Mouse (Mus musculus): ENCODE data around the gene Ankrd23. TPM values are rescaled to one million over a fixed set of nuclear protein-coding genes. Genes with fewer than 3 reads are reported as not detected.

Ankrd23 gene
- polyA plus RNA-seq, 1 experiment from 2014 or later: 16.3 TPM

GRCm38 (mm10) chr1:36497312-36497711 is 39.4 kb downstream of the Ankrd23 start:
- H3K36me3 ChIP-seq: peaks cover 22% of the 10 kb centered on the region
- H3K4me3 ChIP-seq: no peak overlapping the region
- peaks cover 2% of the 10 kb centered on the region; the same call in 1 of the 2 replicates for H3K4me1 ChIP-seq (replicated peaks)
- peak overlapping the region; percentile 39; the same call in 1 of the 2 replicates for H3K9ac ChIP-seq
- H3K9me3 ChIP-seq: no peaks in the 10 kb centered on the region
- no peak for ATAC-seq (ENCODE audit: low FRiP score)
- no peak overlapping the region for H3K27ac ChIP-seq
- WGBS: 73% methylated on average over 2 of the region's 2 CpGs
- no peak overlapping the region for H3K4me2 ChIP-seq
- H3K27me3 ChIP-seq: no peaks in the 10 kb centered on the region

DNA sequence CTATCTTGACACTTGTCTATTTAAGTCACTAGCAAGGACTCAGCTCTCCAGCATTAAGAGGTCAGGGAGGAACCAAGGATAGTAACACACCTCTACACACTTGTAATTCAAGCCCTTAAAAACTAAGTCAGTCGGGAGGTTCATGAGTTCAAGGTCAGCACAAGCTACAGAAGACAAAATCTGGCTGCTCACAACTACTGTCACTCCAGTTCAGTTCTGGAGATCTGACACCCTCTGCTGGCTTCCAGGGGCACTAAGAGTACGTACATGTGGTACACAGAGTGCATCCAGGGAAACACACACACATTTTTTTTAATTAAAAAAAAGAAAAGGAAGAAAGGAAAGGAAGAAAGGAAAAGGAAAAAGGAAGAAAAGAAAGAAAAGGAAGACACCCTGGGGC is 40.0 kb downstream of the Ankrd23 start:
- Histone ChIP-seq H3K9me3 (no peaks in the 10 kb centered on the region), H3K4me2 (no peak overlapping the region), H3K4me1 (replicated peaks) (peaks cover 3% of the 10 kb centered on the region; the same call in 1 of the 2 replicates), H3K27me3 (no peaks in the 10 kb centered on the region), H3K4me3 (no peak overlapping the region), H3K27ac (no peak overlapping the region), H3K36me3 (peaks cover 22% of the 10 kb centered on the region), H3K9ac (no peak overlapping the region)
- no peak for ATAC-seq (ENCODE audit: low FRiP score)
- 70% methylated on average over 2 of the region's 2 CpGs for WGBS

- no peak overlapping the region for H3K9ac ChIP-seq
- 69% methylated on average over 6 of the region's 6 CpGs for WGBS
- no peak overlapping the region for H3K4me2 ChIP-seq
- ATAC-seq (ENCODE audit: low FRiP score): no peak
- no peaks in the 10 kb centered on the region for H3K9me3 ChIP-seq
- H3K27ac ChIP-seq: no peak overlapping the region
- H3K36me3 ChIP-seq: peaks cover under 1% of the 10 kb centered on the region; the same call in 1 of the 2 replicates
- H3K4me1 ChIP-seq (replicated peaks): peaks cover 6% of the 10 kb centered on the region; the same call in 1 of the 2 replicates
- no peaks in the 10 kb centered on the region for H3K27me3 ChIP-seq
- no peak overlapping the region for H3K4me3 ChIP-seq
Observed at GRCm38 (mm10) chr1:36493299-36493698, 43.4 kb downstream of the Ankrd23 start.

DNA sequence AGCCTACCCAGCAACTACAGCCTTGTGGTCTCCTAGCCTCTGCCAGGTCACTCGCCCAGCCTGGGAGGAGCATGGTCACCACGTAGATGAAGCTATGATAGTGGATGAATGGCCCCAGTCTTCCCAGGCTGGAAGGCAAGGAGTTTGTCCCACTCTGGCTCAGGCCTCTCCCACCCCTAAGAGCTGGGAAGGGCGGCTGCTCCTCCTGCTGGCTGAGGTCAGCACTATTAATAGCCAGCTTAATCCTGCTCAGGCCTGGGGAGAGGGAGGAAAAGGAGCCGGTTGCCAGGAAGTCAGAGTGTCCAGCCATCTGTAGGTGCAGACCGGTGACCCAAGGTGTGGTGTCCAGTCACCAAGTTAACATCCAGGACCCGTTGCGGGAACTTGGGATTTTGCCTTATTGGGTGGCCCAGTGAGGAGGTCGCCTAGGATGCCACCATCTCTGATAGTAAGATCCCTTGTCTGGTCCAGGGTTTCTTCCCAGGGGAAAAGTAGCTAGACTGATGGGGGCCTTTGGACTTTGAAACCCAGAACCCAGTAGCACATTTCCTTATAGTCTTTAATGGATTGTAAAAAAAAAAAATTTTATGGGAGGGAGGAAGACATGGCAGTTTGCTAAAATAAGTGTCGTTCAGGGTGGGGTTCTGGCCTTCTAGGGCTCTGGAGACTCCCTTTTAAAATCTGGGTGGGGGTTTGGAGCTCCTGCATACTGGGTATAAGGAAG is 44.1 kb downstream of the Ankrd23 start:
- H3K4me3 ChIP-seq: no peak overlapping the region
- H3K9me3 ChIP-seq: no peaks in the 10 kb centered on the region
- H3K4me1 ChIP-seq (replicated peaks): peaks cover 6% of the 10 kb centered on the region; the same call in 1 of the 2 replicates
- H3K36me3 ChIP-seq: no peaks in the 10 kb centered on the region
- no peak overlapping the region for H3K4me2 ChIP-seq
- H3K9ac ChIP-seq: 0 out of 2 replicates have a peak overlapping the region, but pooled peaks have one; percentile 29
- H3K27me3 ChIP-seq: no peaks in the 10 kb centered on the region
- WGBS: 57% methylated on average over 9 of the region's 9 CpGs
- no peak overlapping the region for H3K27ac ChIP-seq
- 0 out of 2 replicates have a peak, but pooled peaks have one; percentile 13 for ATAC-seq (ENCODE audit: low FRiP score)

- Histone ChIP-seq H3K4me1 (replicated peaks) (peaks cover 11% of the 10 kb centered on the region; the same call in 1 of the 2 replicates), H3K9ac (no peak overlapping the region), H3K9me3 (no peaks in the 10 kb centered on the region), H3K4me3 (no peak overlapping the region), H3K4me2 (no peak overlapping the region), H3K27me3 (no peaks in the 10 kb centered on the region), H3K36me3 (no peaks in the 10 kb centered on the region), H3K27ac (no peak overlapping the region)
- 59% methylated on average over 6 of the region's 6 CpGs for WGBS
- ATAC-seq (ENCODE audit: low FRiP score): no peak
Observed at GRCm38 (mm10) chr1:36489661-36490060, 47.0 kb downstream of the Ankrd23 start.

- Histone ChIP-seq H3K9ac (no peak overlapping the region), H3K9me3 (no peaks in the 10 kb centered on the region), H3K4me1 (replicated peaks) (peaks cover 12% of the 10 kb centered on the region), H3K4me3 (no peak overlapping the region), H3K4me2 (no peak overlapping the region), H3K27me3 (no peaks in the 10 kb centered on the region), H3K27ac (no peak overlapping the region), H3K36me3 (no peaks in the 10 kb centered on the region)
- no peak for ATAC-seq (ENCODE audit: low FRiP score)
- 57% methylated on average over 9 of the region's 9 CpGs for WGBS
Observed at GRCm38 (mm10) chr1:36487111-36487510, 49.6 kb downstream of the Ankrd23 start.

- WGBS: 79% methylated on average over 7 of the region's 7 CpGs
- H3K27me3 ChIP-seq: no peaks in the 10 kb centered on the region
- no peak overlapping the region for H3K4me2 ChIP-seq
- H3K4me3 ChIP-seq: no peak overlapping the region
- no peaks in the 10 kb centered on the region for H3K9me3 ChIP-seq
- H3K27ac ChIP-seq: no peak overlapping the region
- H3K36me3 ChIP-seq: no peaks in the 10 kb centered on the region
- peaks cover 12% of the 10 kb centered on the region for H3K4me1 ChIP-seq (replicated peaks)
- no peak overlapping the region for H3K9ac ChIP-seq
- no peak for ATAC-seq (ENCODE audit: low FRiP score)
Observed at GRCm38 (mm10) chr1:36485080-36485479, 51.6 kb downstream of the Ankrd23 start.

DNA sequence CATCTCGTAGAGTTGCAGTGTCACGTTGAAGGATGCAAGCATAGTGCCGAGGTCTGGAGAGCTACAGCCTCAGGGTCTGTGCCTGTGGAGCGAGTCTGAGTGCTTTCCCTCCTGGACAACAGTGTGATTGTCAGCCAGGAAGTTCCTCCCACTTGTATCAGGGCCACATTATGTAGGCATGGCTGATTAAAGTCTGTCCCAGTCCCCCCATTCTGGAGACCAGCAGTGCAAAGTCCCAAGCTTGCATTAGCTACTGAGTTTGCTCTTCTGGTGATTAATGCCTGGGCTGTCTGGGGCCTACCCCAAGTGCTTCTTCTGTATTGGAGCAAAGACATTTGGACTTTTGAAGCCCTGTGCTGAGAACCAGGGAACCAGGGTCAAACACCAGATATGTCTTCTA is 52.9 kb downstream of the Ankrd23 start:
- Histone ChIP-seq H3K36me3 (no peaks in the 10 kb centered on the region), H3K27me3 (no peaks in the 10 kb centered on the region), H3K4me2 (no peak overlapping the region), H3K9ac (no peak overlapping the region), H3K9me3 (no peaks in the 10 kb centered on the region), H3K4me1 (replicated peaks) (peaks cover 10% of the 10 kb centered on the region), H3K27ac (no peak overlapping the region), H3K4me3 (no peak overlapping the region)
- 72% methylated on average over 4 of the region's 4 CpGs for WGBS
- no peak for ATAC-seq (ENCODE audit: low FRiP score)

Small RNA genes lying within 50 kb of the gene (microRNA-seq; reads per million reads assigned to microRNA genes)
- not detected for gene Gm47280

Other genes with a start within 250 kb of the Ankrd23 start
- gene Arid5a, start 229.2 kb downstream of the Ankrd23 start, polyA plus RNA-seq (2015; fragmentation: Nextera tagmentation; extraction: Ambion mirVana): 3.8 and 4.0 TPM in 2 replicates
- 35.9 and 38.3 TPM in 2 replicates for gene Kansl3, start 167.7 kb downstream of the Ankrd23 start, polyA plus RNA-seq (2015; fragmentation: Nextera tagmentation; extraction: Ambion mirVana)
- gene Fer1l5, start 164.6 kb downstream of the Ankrd23 start, polyA plus RNA-seq (2015; fragmentation: Nextera tagmentation; extraction: Ambion mirVana): 1.6 and 2.5 TPM in 2 replicates
- 70.4 and 71.1 TPM in 2 replicates for gene Lman2l, start 91.6 kb downstream of the Ankrd23 start, polyA plus RNA-seq (2015; fragmentation: Nextera tagmentation; extraction: Ambion mirVana)
- gene Cnnm4, start 65.3 kb downstream of the Ankrd23 start, polyA plus RNA-seq (2015; fragmentation: Nextera tagmentation; extraction: Ambion mirVana): 8.9 and 9.7 TPM in 2 replicates
- 4.2 and 5.1 TPM in 2 replicates for gene Cnnm3, start 25.0 kb downstream of the Ankrd23 start, polyA plus RNA-seq (2015; fragmentation: Nextera tagmentation; extraction: Ambion mirVana)
- gene Gm42417, start 2.5 kb upstream of the Ankrd23 start, polyA plus RNA-seq (2015; fragmentation: Nextera tagmentation; extraction: Ambion mirVana): 0.43 TPM in 1 of 2 replicates, not detected in the other
- gene Ankrd39, start 10.6 kb upstream of the Ankrd23 start, polyA plus RNA-seq (2015; fragmentation: Nextera tagmentation; extraction: Ambion mirVana): 22.4 TPM in 2 replicates
- gene Sema4c, start 21.5 kb upstream of the Ankrd23 start, polyA plus RNA-seq (2015; fragmentation: Nextera tagmentation; extraction: Ambion mirVana): 28.3 and 31.8 TPM in 2 replicates
- 0.27 and 0.32 TPM in 2 replicates for gene Fam178b, start 146.3 kb upstream of the Ankrd23 start, polyA plus RNA-seq (2015; fragmentation: Nextera tagmentation; extraction: Ambion mirVana)
- 619 and 648 TPM in 2 replicates for gene Cox5b, start 154.6 kb upstream of the Ankrd23 start, polyA plus RNA-seq (2015; fragmentation: Nextera tagmentation; extraction: Ambion mirVana)
- 0.43 and 0.57 TPM in 2 replicates for gene 4933424G06Rik, start 173.3 kb upstream of the Ankrd23 start, polyA plus RNA-seq (2015; fragmentation: Nextera tagmentation; extraction: Ambion mirVana)
- 101 and 107 TPM in 2 replicates for gene Actr1b, start 177.5 kb upstream of the Ankrd23 start, polyA plus RNA-seq (2015; fragmentation: Nextera tagmentation; extraction: Ambion mirVana)
- 0.43 and 1.2 TPM in 2 replicates for gene Zap70, start 224.9 kb upstream of the Ankrd23 start, polyA plus RNA-seq (2015; fragmentation: Nextera tagmentation; extraction: Ambion mirVana)